Mouse (Mus musculus) midbrain, embryonic 14.5 days (tissue): Measurements from ENCODE around the gene Zfp61. TPM values are rescaled to one million over a fixed set of nuclear protein-coding genes. Genes with fewer than 3 reads are reported as not detected.
"Not testable (repeated sequence)": the region's sequence is repeated elsewhere in the genome, so short reads cannot be mapped to it uniquely, and the experiment has no call there.

Source experiments
- ATAC-seq: fragments of 200-750 bp; cut with Nextera tagmentation; 2 replicates; pipeline ENCODE4 v1.8.0; 2017; ENCODE audit warnings: moderate number of reproducible peaks, moderate library complexity; ENCODE audit not compliant: low FRiP score, low TSS enrichment
- DNase-seq: peaks from one replicate; pipeline ENCODE4 v3.0.0-alpha.2; 2015
- H3K27ac ChIP-seq: fragments of 300-500 bp; sonication (generic); replicated peaks from 2 replicates; pipeline ENCODE4 v1.5.1; 2014; ENCODE audit warnings: mild to moderate bottlenecking, low read depth, low read length, moderate library complexity
- H3K27me3 ChIP-seq: fragments of 300-500 bp; sonication (generic); 2 replicates; pipeline ENCODE4 v1.6.1; 2014; ENCODE audit warnings: low read length, control low read depth, mixed read lengths; ENCODE audit not compliant: control insufficient read depth, insufficient read depth
- H3K36me3 ChIP-seq: fragments of 300-500 bp; sonication (generic); 2 replicates; pipeline ENCODE4 v1.6.1; 2014; ENCODE audit warnings: low read length, control low read depth; ENCODE audit not compliant: control insufficient read depth, insufficient read depth
- H3K4me1 ChIP-seq: fragments of 300-500 bp; sonication (generic); 2 replicates; pipeline ENCODE4 v1.6.1; 2014; ENCODE audit warnings: mild to moderate bottlenecking, antibody characterized with exemption, low read length, control low read depth; ENCODE audit not compliant: control insufficient read depth, insufficient read depth
- H3K4me2 ChIP-seq: fragments of 300-500 bp; sonication (generic); 2 replicates; pipeline ENCODE4 v1.6.1; 2014; ENCODE audit warnings: mild to moderate bottlenecking, low read length, moderate library complexity
- H3K4me3 ChIP-seq: fragments of 300-500 bp; sonication (generic); replicated peaks from 2 replicates; pipeline ENCODE4 v1.5.1; 2014; ENCODE audit warnings: low read depth, low read length
- H3K9ac ChIP-seq: fragments of 300-500 bp; sonication (generic); replicated peaks from 2 replicates; pipeline ENCODE4 v1.6.1; 2014; ENCODE audit warnings: mild to moderate bottlenecking, low read length, moderate library complexity
- H3K9me3 ChIP-seq: fragments of 300-500 bp; sonication (generic); 2 replicates; pipeline ENCODE4 v1.6.1; 2016; ENCODE audit warnings: low read length, control low read depth, mixed read lengths; ENCODE audit not compliant: control insufficient read depth
- WGBS: fragments of 180-500 bp; shearing (Covaris S2); extraction: QIAGEN DNeasy Blood & Tissue Kit; methylation state at CpG from one replicate; pipeline ENCODE4 v1.1.7; 2014; 5-methylcytosine and 5-hydroxymethylcytosine counted together
- polyA plus RNA-seq: library from polyadenylated mRNA; unstranded; fragments of >200 nt; fragmentation: Nextera tagmentation; extraction: Ambion mirVana; gene quantifications from 2 replicates; pipeline ENCODE4 v1.2.1, GENCODE M21; 2014

Zfp61 gene
- polyA plus RNA-seq, 1 experiment from 2014 or later = 34.3 TPM

GRCm38 (mm10) chr7:24290106-24290693, 10.8 kb downstream of the Zfp61 start:
- H3K36me3 ChIP-seq = peaks cover 77% of the 10 kb centered on the region
- DNase-seq (no peak), ATAC-seq (no peak)
- no peak overlapping the region for H3K27ac ChIP-seq
- H3K9me3 ChIP-seq = no peaks in the 10 kb centered on the region
- H3K9ac ChIP-seq = no peak overlapping the region
- H3K4me1 ChIP-seq = no peaks in the 10 kb centered on the region
- no peak overlapping the region for H3K4me2 ChIP-seq
- H3K27me3 ChIP-seq = no peaks in the 10 kb centered on the region
- 99% methylated on average over 4 of the region's 4 CpGs for WGBS
- H3K4me3 ChIP-seq = no peak overlapping the region

- ATAC-seq = no peak
- whole genome bisulfite sequencing = 94% methylated on average over 6 of the region's 6 CpGs
- no peaks in the 10 kb centered on the region for H3K9me3 ChIP-seq
Measured at GRCm38 (mm10) chr7:24288512-24288911, 12.5 kb downstream of the Zfp61 start.

GRCm38 (mm10) chr7:24287670-24288069, 13.4 kb downstream of the Zfp61 start:
- Histone ChIP-seq H3K27ac (no peak overlapping the region), H3K36me3 (peaks cover 54% of the 10 kb centered on the region), H3K4me3 (no peak overlapping the region), H3K9ac (no peak overlapping the region), H3K9me3 (no peaks in the 10 kb centered on the region), H3K27me3 (no peaks in the 10 kb centered on the region), H3K4me2 (no peak overlapping the region), H3K4me1 (no peaks in the 10 kb centered on the region)
- DNase-seq (no peak), ATAC-seq (no peak)
- 84% methylated on average over 5 of the region's 5 CpGs for WGBS

More at GRCm38 (mm10) chr7:24288512-24288911, 12.5 kb downstream of the Zfp61 start:
- H3K4me2 ChIP-seq = no peak overlapping the region
- peaks cover 60% of the 10 kb centered on the region for H3K36me3 ChIP-seq
- H3K4me3 ChIP-seq = no peak overlapping the region
- H3K27me3 ChIP-seq = no peaks in the 10 kb centered on the region
- H3K4me1 ChIP-seq = no peaks in the 10 kb centered on the region
- DNase-seq = no peak
- no peak overlapping the region for H3K9ac ChIP-seq
- H3K27ac ChIP-seq = no peak overlapping the region

GRCm38 (mm10) chr7:24286916-24287315, 14.1 kb downstream of the Zfp61 start:
- ATAC-seq (no peak), DNase-seq (no peak)
- Histone ChIP-seq H3K27me3 (no peaks in the 10 kb centered on the region), H3K4me3 (no peak overlapping the region), H3K36me3 (peaks cover 46% of the 10 kb centered on the region), H3K9ac (no peak overlapping the region), H3K4me2 (no peak overlapping the region), H3K4me1 (no peaks in the 10 kb centered on the region), H3K27ac (no peak overlapping the region), H3K9me3 (no peaks in the 10 kb centered on the region)
- 77% methylated on average over 4 of the region's 4 CpGs for WGBS

- ATAC-seq (no peak), DNase-seq (no peak)
- WGBS = 52% methylated on average over 4 of the region's 4 CpGs
- no peak overlapping the region for H3K9ac ChIP-seq
- H3K4me3 ChIP-seq = no peak overlapping the region
- no peaks in the 10 kb centered on the region for H3K27me3 ChIP-seq
- no peaks in the 10 kb centered on the region for H3K9me3 ChIP-seq
- H3K36me3 ChIP-seq = peaks cover 38% of the 10 kb centered on the region
- H3K4me2 ChIP-seq = no peak overlapping the region
- H3K4me1 ChIP-seq = no peaks in the 10 kb centered on the region
- H3K27ac ChIP-seq = no peak overlapping the region
Measured at GRCm38 (mm10) chr7:24286090-24286489, 14.9 kb downstream of the Zfp61 start.

- 47% methylated on average over 4 of the region's 4 CpGs for WGBS
- H3K27ac ChIP-seq = no peak overlapping the region
- no peak for DNase-seq
Measured at GRCm38 (mm10) chr7:24280858-24281145, 20.2 kb downstream of the Zfp61 start.

GRCm38 (mm10) chr7:24280031-24280857, 20.8 kb downstream of the Zfp61 start:
- Histone ChIP-seq H3K27me3 (no peaks in the 10 kb centered on the region), H3K4me2 (no peak overlapping the region), H3K4me3 (no peak overlapping the region), H3K9ac (no peak overlapping the region), H3K27ac (no peak overlapping the region), H3K9me3 (no peaks in the 10 kb centered on the region), H3K4me1 (no peaks in the 10 kb centered on the region), H3K36me3 (peaks cover under 1% of the 10 kb centered on the region; the same call in 1 of the 2 replicates)
- WGBS = 53% methylated on average over 10 of the region's 10 CpGs
- no peak for DNase-seq
- ATAC-seq = no peak

More at GRCm38 (mm10) chr7:24280858-24281145, 20.2 kb downstream of the Zfp61 start:
- no peak overlapping the region for H3K9ac ChIP-seq
- no peak overlapping the region for H3K4me2 ChIP-seq
- ATAC-seq = no peak
- H3K4me1 ChIP-seq = no peaks in the 10 kb centered on the region
- no peaks in the 10 kb centered on the region for H3K9me3 ChIP-seq
- H3K27me3 ChIP-seq = no peaks in the 10 kb centered on the region
- no peaks in the 10 kb centered on the region for H3K36me3 ChIP-seq
- no peak overlapping the region for H3K4me3 ChIP-seq

GRCm38 (mm10) chr7:24278771-24279170, 22.3 kb downstream of the Zfp61 start:
- not testable (repeated sequence) for H3K9ac ChIP-seq, H3K9me3 ChIP-seq, H3K36me3 ChIP-seq, DNase-seq, H3K27ac ChIP-seq, H3K4me2 ChIP-seq, ATAC-seq, H3K4me1 ChIP-seq, H3K4me3 ChIP-seq, H3K27me3 ChIP-seq
- WGBS = 81% methylated on average over 3 of the region's 3 CpGs

DNA sequence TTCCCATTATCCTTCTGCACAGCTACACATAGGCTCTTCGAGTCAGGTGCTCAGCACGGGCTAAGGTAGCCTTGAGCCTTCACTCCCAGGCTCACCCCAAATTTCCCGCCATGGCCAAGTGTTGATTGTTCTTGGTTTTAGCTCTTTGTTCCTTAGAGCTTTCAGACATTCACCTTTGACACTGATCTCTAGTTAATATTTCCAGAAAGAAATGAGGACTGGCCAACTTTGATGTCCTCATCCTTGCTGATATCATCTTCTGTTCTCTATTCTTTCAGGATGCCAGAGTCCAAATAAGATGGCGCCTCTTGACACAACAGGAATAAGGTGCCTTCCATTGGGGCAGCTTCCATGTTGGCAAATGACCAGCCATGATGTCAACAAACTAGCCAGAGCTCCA, 26.6 kb downstream of the Zfp61 start:
- peaks cover 10% of the 10 kb centered on the region for H3K36me3 ChIP-seq
- no peak for DNase-seq
- H3K4me1 ChIP-seq = peaks cover 3% of the 10 kb centered on the region; the same call in 1 of the 2 replicates
- no peak overlapping the region for H3K4me2 ChIP-seq
- no peak overlapping the region for H3K27ac ChIP-seq
- ATAC-seq = no peak
- H3K9ac ChIP-seq = no peak overlapping the region
- no peaks in the 10 kb centered on the region for H3K9me3 ChIP-seq
- WGBS = 93% methylated on average over 4 of the region's 4 CpGs
- H3K27me3 ChIP-seq = no peaks in the 10 kb centered on the region
- no peak overlapping the region for H3K4me3 ChIP-seq
